Mouse (Mus musculus) B cell, adult 2 months (primary cell): Measurements from ENCODE around the gene Cxadr.

Experiments
- DNase-seq, 2 experiments: peaks; one replicate each; pipeline ENCODE4 v3.0.0; 2022

Gene Cxadr

DNA sequence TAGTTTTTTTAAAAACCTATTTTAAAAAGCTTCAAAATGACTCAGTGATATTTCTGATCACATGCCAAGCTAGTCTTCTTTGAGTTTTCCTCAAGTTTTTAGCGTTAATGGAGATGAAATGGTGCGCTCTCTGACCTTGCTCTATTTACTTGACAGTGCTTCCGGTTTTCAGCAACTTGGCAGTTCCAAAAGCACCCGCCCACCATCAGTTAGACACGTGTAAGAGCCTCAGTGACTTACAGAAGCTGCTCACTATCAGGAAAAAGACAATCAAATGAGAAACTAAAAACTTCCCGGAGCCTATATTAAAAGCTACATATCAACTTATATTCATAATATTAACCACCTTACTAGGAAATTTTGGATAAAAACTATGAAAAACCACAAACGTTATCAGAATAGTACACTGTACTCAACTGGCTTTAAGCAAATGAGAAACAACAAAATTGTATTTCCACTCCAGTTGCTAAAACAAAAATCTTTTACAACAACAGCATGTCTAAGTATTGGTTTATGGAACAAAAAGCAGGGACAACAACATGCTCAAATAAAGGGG, 70.3 kb downstream of the Cxadr start:
- no peak for DNase-seq

GRCm38 (mm10) chr16:78372786-78373185, 71.5 kb downstream of the Cxadr start:
- no peak for DNase-seq

DNA sequence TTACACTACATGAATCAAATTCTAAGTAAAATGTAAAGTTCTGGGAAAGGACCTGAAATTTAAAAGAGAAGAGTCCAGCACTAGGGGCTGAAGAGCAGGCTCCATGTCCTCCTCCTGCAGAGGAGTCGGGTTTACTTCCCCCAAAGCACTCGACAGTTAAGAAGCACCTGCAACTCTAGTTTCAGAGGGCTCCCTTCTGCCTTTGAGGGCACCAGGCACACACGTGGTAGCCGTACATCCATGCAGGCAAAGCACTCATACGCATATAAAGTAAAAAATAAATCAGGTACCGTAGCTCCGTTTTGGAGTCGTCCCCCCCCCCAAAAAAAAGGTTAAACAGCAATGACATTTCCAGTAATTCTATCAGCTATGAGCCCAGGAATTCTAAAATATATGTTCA, 72.5 kb downstream of the Cxadr start:
- DNase-seq = no peak

DNA sequence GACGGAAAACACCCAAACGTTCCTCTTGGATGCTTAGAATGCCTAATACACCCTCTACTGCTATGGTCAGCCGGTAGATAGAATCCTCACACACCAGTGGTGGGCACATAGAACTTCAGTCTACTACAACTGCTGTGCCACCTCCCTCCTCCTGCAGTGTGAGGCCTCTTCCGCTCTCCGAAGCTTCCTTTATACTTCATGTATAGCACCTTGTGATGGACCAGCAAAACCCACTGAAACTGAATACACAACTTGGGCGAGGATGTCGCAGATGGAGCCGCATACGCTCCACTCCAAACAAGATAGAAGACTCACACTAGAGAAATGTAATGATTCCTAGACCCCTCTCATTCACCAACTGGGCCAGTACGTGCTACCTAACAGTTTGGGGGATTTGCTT, 73.9 kb downstream of the Cxadr start:
- DNase-seq = peak; percentile 36 to 39

DNA sequence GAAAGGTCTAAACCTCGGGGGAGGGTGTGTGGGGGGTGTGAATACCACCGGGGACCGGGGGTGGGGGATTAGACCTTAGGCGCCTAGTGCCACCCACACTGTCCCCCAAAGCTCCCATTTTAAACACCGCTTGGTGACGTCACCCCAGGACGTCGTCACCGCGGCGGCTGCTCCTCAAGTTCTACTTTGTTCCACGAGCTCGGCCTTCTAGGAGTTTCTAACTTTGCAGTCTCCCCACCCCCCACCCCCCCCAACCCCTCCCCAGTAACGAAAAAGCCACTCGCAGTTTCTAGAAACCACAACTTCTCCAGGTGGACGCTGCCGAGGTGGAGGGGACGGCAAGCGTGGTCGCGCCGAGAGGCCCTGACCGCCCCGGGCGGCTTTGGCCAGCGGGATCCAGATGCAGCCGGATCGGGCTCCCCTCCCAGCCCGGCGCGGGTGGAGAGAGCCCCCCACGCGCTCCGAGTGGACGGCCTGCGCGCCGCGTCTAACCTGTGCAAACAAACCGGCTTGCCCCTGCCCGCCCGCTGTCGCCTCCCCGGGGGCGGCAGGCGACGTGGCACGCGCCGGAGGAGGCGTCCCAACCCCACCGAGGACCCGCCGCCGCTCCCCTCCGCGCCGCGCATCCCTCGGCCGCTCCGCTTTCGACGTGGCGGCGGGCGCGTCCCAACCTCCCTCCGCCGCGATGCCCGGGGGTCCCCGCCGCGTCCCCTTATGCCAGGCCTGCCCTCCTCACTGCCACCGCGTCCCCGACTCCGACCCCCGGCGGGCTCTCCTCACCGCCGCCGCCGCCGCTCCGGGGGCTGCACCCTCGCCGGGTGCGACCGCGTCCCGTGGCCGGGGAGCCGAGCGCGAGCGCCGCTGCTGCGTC, 74.8 kb downstream of the Cxadr start:
- peak; percentile 77 to 78 for DNase-seq

- DNase-seq = peak; percentile 90 to 93
These were observed 75.7 kb downstream of the Cxadr start, which contains the start of gene Btg3 for GRCm38 (mm10) chr16:78376745-78377570. Gene Btg3, minus strand, starts transcription at chr16:78377192.

DNA sequence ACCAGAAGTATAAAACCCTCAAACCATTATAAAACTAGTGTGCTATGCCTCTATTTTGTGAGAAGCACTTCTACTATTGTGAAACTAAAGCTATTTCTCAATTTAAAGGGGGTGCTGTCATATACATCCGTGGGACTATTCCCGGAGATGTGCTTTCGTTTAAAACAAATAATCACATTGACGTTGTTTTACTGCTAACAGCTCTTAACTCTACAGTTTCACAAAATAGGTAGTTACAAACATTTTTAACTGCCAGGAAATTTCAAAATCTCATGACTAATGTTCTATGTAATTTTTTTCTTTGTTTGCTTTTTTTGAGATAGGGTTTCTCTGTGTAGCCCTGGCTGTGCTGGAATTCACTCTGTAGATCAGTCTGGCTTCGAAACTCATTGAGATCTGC, 77.2 kb downstream of the Cxadr start:
- DNase-seq = no peak

- no peak for DNase-seq
These were observed 87.8 kb downstream of the Cxadr start for GRCm38 (mm10) chr16:78389122-78389521.

GRCm38 (mm10) chr16:78389986-78390385, 88.7 kb downstream of the Cxadr start:
- DNase-seq = no peak

- DNase-seq = no peak
These were observed 90.1 kb downstream of the Cxadr start for GRCm38 (mm10) chr16:78391354-78391753.

DNA sequence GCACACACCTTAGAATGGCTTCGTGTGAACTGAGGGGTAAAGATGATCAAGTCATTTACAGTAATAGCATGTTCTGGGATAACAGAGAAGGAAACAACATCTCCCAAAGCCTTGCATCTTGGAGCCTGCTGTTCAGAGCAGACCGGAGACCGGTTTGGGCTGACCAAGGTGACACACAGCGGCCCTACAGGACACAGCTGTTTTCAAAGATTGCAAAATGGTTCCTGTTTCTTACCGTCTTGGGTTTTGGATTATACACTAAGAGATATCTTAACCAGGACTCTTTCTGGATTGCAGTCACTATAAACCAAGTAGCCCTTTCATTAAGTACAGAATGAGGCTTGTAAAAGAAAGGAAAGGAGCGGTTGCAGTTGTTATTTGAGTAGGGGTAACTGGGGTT, 97.4 kb downstream of the Cxadr start:
- no peak for DNase-seq

GRCm38 (mm10) chr16:78399423-78399822, 98.1 kb downstream of the Cxadr start:
- DNase-seq = no peak

- DNase-seq = no peak
These were observed 101.0 kb downstream of the Cxadr start for GRCm38 (mm10) chr16:78402316-78402715.

DNA sequence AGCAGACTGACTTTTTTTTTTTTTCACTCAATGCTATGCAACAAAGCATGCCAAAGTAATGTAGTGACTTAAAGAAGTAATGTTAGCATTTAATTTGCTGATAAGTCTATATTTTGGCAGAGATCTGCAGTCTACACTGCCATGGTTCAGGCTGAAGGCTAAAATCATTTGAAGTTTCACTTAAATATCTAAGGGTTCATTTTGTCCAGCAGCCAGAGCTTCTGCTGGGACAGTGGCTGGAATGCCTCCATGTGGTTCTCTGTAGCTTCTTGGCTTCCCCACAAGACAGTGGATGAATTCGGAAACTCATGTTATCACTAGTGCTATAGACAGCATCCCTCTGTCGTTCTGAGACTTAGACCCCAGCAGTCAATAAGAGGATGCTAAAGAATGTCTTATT, 105.4 kb downstream of the Cxadr start:
- no peak for DNase-seq

- no peak for DNase-seq
These were observed 106.6 kb downstream of the Cxadr start for GRCm38 (mm10) chr16:78407855-78408254.
